Mouse (Mus musculus) small intestine, adult 2 months (tissue): ENCODE results near the gene Slc16a14. TPM values are rescaled to one million over a fixed set of nuclear protein-coding genes. Genes with fewer than 3 reads are reported as not detected.
A peak's percentile ranks its signal among the peaks of the same experiment; 100 is the strongest.
"Not testable (repeated sequence)": the region's sequence is repeated elsewhere in the genome, so short reads cannot be mapped to it uniquely, and the experiment has no call there.

Experiments used
- H3K27ac ChIP-seq: fragments of 200-500 bp; 2 replicates; pipeline ENCODE4 v1.5.1; 2012; ENCODE audit warnings: low read depth, low read length, control low read depth, inconsistent platforms; ENCODE audit not compliant: insufficient read depth
- H3K27me3 ChIP-seq: fragments of 200-500 bp; 2 replicates; pipeline ENCODE4 v1.6.1; 2012; ENCODE audit warnings: mild to moderate bottlenecking, moderate library complexity, low read length, inconsistent platforms; ENCODE audit not compliant: control insufficient read depth, insufficient read depth
- H3K36me3 ChIP-seq: fragments of 200-500 bp; 2 replicates; pipeline ENCODE4 v1.6.1; 2012; ENCODE audit warnings: mild to moderate bottlenecking, low read length, control low read depth, inconsistent platforms; ENCODE audit not compliant: control insufficient read depth, insufficient read depth
- H3K4me1 ChIP-seq: fragments of 200-500 bp; 2 replicates; pipeline ENCODE4 v1.6.1; 2012; ENCODE audit warnings: low read length, inconsistent platforms, mixed read lengths; ENCODE audit not compliant: control insufficient read depth, insufficient read depth, insufficient read length
- H3K4me3 ChIP-seq: fragments of 200-500 bp; 2 replicates; pipeline ENCODE4 v1.5.1; 2012; ENCODE audit warnings: low read depth, mild to moderate bottlenecking, control low read depth, inconsistent platforms, low read length, moderate library complexity
- CTCF ChIP-seq: fragments of 200-500 bp; IDR thresholded peaks from 2 replicates; pipeline ENCODE4 v1.5.1; 2012; ENCODE audit warnings: low read depth, mild to moderate bottlenecking, control low read depth, inconsistent platforms, low read length, moderate library complexity, mixed read lengths; ENCODE audit not compliant: insufficient replicate concordance, insufficient read length; ENCODE audit errors: extremely low read depth
- POLR2A ChIP-seq: fragments of 200-500 bp; IDR thresholded peaks from 2 replicates; pipeline ENCODE4 v1.6.1; 2012; ENCODE audit warnings: low read depth, mild to moderate bottlenecking, control low read depth, inconsistent platforms, low read length, moderate library complexity
- WGBS: fragments of 180-500 bp; shearing (Covaris S2); methylation state at CpG from one replicate; pipeline ENCODE4 v1.1.7; 2018; 5-methylcytosine and 5-hydroxymethylcytosine counted together
- polyA plus RNA-seq: library from polyadenylated mRNA; depleted of rRNA; stranded (reverse); fragments of >200 nt; gene quantifications from 2 replicates; pipeline ENCODE4 v1.2.3, GENCODE M21; 2012; rRNA removed

Slc16a14 gene
- polyA plus RNA-seq, result 0.04 TPM in 1 of 2 replicates, not detected in the other

GRCm38 (mm10) chr1:84934503-84935333 lies at the start of gene Slc16a14:
TSS of gene Slc16a14 (minus strand) at chr1:84935134.
- peaks cover 3% of the 10 kb centered on the region for H3K27me3 ChIP-seq
- H3K4me1 ChIP-seq, result no peaks in the 10 kb centered on the region; the same call in 1 of the 2 replicates
- H3K27ac ChIP-seq, result no peak within 1 kb of the TSS
- H3K4me3 ChIP-seq, result peak within 1 kb of the TSS; percentile 24
- no peak for TF ChIP-seq CTCF
- TF ChIP-seq POLR2A, result no peak
- H3K36me3 ChIP-seq, result no peaks in the 10 kb centered on the region
- WGBS, result 5% methylated on average over 59 of the region's 59 CpGs

- WGBS, result 6% methylated on average over 12 of the region's 12 CpGs
- not testable (repeated sequence) for H3K4me1 ChIP-seq, H3K36me3 ChIP-seq, H3K4me3 ChIP-seq, H3K27ac ChIP-seq, H3K27me3 ChIP-seq
Measured at GRCm38 (mm10) chr1:84961779-84962178, 26.8 kb upstream of the Slc16a14 start.

- H3K36me3 ChIP-seq, H3K4me1 ChIP-seq, H3K27ac ChIP-seq, H3K4me3 ChIP-seq, H3K27me3 ChIP-seq: not testable (repeated sequence)
- WGBS, result 77% methylated on average over 4 of the region's 4 CpGs
Measured at GRCm38 (mm10) chr1:84957713-84958112, 22.8 kb upstream of the Slc16a14 start.

GRCm38 (mm10) chr1:84956771-84957170 lies 21.8 kb upstream of the Slc16a14 start:
- WGBS, result 91% methylated on average over 3 of the region's 3 CpGs
- not testable (repeated sequence) for H3K4me3 ChIP-seq, H3K27ac ChIP-seq, H3K27me3 ChIP-seq, H3K4me1 ChIP-seq, H3K36me3 ChIP-seq

GRCm38 (mm10) chr1:84952456-84953181 lies 17.7 kb upstream of the Slc16a14 start:
- no peaks in the 10 kb centered on the region for H3K36me3 ChIP-seq
- H3K27me3 ChIP-seq, result no peaks in the 10 kb centered on the region
- 75% methylated on average over 10 of the region's 10 CpGs for WGBS
- H3K4me1 ChIP-seq, result no peaks in the 10 kb centered on the region
- TF ChIP-seq POLR2A (no peak), CTCF (no peak)
- H3K27ac ChIP-seq, result no peak overlapping the region
- no peak overlapping the region for H3K4me3 ChIP-seq

GRCm38 (mm10) chr1:84951566-84951965 lies 16.6 kb upstream of the Slc16a14 start:
- Histone ChIP-seq H3K4me3 (no peak overlapping the region), H3K36me3 (no peaks in the 10 kb centered on the region), H3K27me3 (no peaks in the 10 kb centered on the region), H3K4me1 (no peaks in the 10 kb centered on the region), H3K27ac (no peak overlapping the region)
- TF ChIP-seq CTCF, result no peak
- no peak for TF ChIP-seq POLR2A
- WGBS, result 87% methylated on average over 3 of the region's 3 CpGs

- Histone ChIP-seq H3K36me3 (no peaks in the 10 kb centered on the region), H3K27me3 (no peaks in the 10 kb centered on the region), H3K27ac (no peak overlapping the region), H3K4me1 (no peaks in the 10 kb centered on the region), H3K4me3 (no peak overlapping the region)
- WGBS, result 66% methylated on average over 2 of the region's 2 CpGs
- TF ChIP-seq POLR2A (no peak), CTCF (no peak)
Measured at GRCm38 (mm10) chr1:84947390-84947789, 12.5 kb upstream of the Slc16a14 start.
